Mouse (Mus musculus): ENCODE measurements around the gene Polr2l.
A peak's percentile ranks its signal among the peaks of the same experiment; 100 is the strongest.

Polr2l gene

GRCm38 (mm10) chr7:141432741-141433516, 42.0 kb downstream of the Polr2l start:
- DNase-seq (ENCODE audit: low spot score in 2 of 2) = no peak

- DNase-seq (ENCODE audit: low spot score in 2 of 2) = no peak
Measured at GRCm38 (mm10) chr7:141432186-141432611, 42.7 kb downstream of the Polr2l start.

GRCm38 (mm10) chr7:141431434-141432185, 43.3 kb downstream of the Polr2l start:
- no peak for DNase-seq (ENCODE audit: low spot score in 2 of 2)

- no peak for DNase-seq (ENCODE audit: low spot score in 2 of 2)
Measured at GRCm38 (mm10) chr7:141430585-141431240, 44.2 kb downstream of the Polr2l start.

- no peak for DNase-seq (ENCODE audit: low spot score in 2 of 2)
Measured at GRCm38 (mm10) chr7:141429840-141430584, 44.9 kb downstream of the Polr2l start.

GRCm38 (mm10) chr7:141429310-141429709, 45.6 kb downstream of the Polr2l start, which contains the start of gene Cend1:
Gene Cend1, minus strand, starts transcription at chr7:141429491.
- peak; percentile 91 to 93 for DNase-seq (ENCODE audit: low spot score in 2 of 2)

- DNase-seq (ENCODE audit: low spot score in 2 of 2) = no peak
Measured at GRCm38 (mm10) chr7:141428701-141429100, 46.2 kb downstream of the Polr2l start.

GRCm38 (mm10) chr7:141426948-141427730, 47.8 kb downstream of the Polr2l start:
- no peak for DNase-seq (ENCODE audit: low spot score in 2 of 2)

GRCm38 (mm10) chr7:141423811-141424210, 51.1 kb downstream of the Polr2l start:
- no peak for DNase-seq (ENCODE audit: low spot score in 2 of 2)
